Mouse (Mus musculus): ENCODE data around the gene Lta. TPM values are rescaled to one million over a fixed set of nuclear protein-coding genes. Genes with fewer than 3 reads are reported as not detected.

Lta gene
- total RNA-seq (2021), result 1 to 10 TPM in 1 of 2 experiments, under 1 TPM in 1; 0.51 to 1.1 TPM

- intact Hi-C loops (cut with DNase I), result no loop called here
- no peak for DNase-seq (ENCODE audit: extremely low spot score in 1 of 2, low spot score in 2 of 2)
These were observed at the start of gene Lta for GRCm38 (mm10) chr17:35204494-35205379. Gene Lta, minus strand, starts transcription at chr17:35205351.

- DNase-seq (ENCODE audit: extremely low spot score in 1 of 2, low spot score in 2 of 2), result peak in 1 of 2 experiments; percentile 59
- intact Hi-C loops (cut with DNase I), result loop anchor here (5.0 kb wide), 1 partner anchor 38 kb away; no protein-coding TSS in a partner anchor
These were observed 49.3 kb upstream of the Lta start for GRCm38 (mm10) chr17:35254241-35255098.

GRCm38 (mm10) chr17:35253293-35254093, 48.3 kb upstream of the Lta start:
- DNase-seq (ENCODE audit: extremely low spot score in 1 of 2, low spot score in 2 of 2), result no peak
- intact Hi-C loops (cut with DNase I), result no loop called here

- intact Hi-C loops (cut with DNase I), result no loop called here
- no peak for DNase-seq (ENCODE audit: extremely low spot score in 1 of 2, low spot score in 2 of 2)
These were observed 47.6 kb upstream of the Lta start for GRCm38 (mm10) chr17:35252619-35253292.

- intact Hi-C loops (cut with DNase I), result no loop called here
- DNase-seq (ENCODE audit: extremely low spot score in 1 of 2, low spot score in 2 of 2), result no peak
These were observed 46.8 kb upstream of the Lta start for GRCm38 (mm10) chr17:35251981-35252380.

GRCm38 (mm10) chr17:35251162-35251719, 46.1 kb upstream of the Lta start:
- intact Hi-C loops (cut with DNase I), result no loop called here
- no peak for DNase-seq (ENCODE audit: extremely low spot score in 1 of 2, low spot score in 2 of 2)

- no peak for DNase-seq (ENCODE audit: extremely low spot score in 1 of 2, low spot score in 2 of 2)
- intact Hi-C loops (cut with DNase I), result no loop called here
These were observed 45.4 kb upstream of the Lta start for GRCm38 (mm10) chr17:35250348-35251120.

GRCm38 (mm10) chr17:35249451-35250197, 44.5 kb upstream of the Lta start:
- DNase-seq (ENCODE audit: extremely low spot score in 1 of 2, low spot score in 2 of 2), result no peak
- intact Hi-C loops (cut with DNase I), result no loop called here

GRCm38 (mm10) chr17:35248986-35249385, 43.8 kb upstream of the Lta start:
- DNase-seq (ENCODE audit: extremely low spot score in 1 of 2, low spot score in 2 of 2), result no peak
- intact Hi-C loops (cut with DNase I), result no loop called here

- no peak for DNase-seq (ENCODE audit: extremely low spot score in 1 of 2, low spot score in 2 of 2)
- intact Hi-C loops (cut with DNase I), result no loop called here
These were observed 42.0 kb upstream of the Lta start for GRCm38 (mm10) chr17:35247144-35247543.

GRCm38 (mm10) chr17:35245731-35246623, 40.8 kb upstream of the Lta start:
- intact Hi-C loops (cut with DNase I), result no loop called here
- no peak for DNase-seq (ENCODE audit: extremely low spot score in 1 of 2, low spot score in 2 of 2)

- DNase-seq (ENCODE audit: extremely low spot score in 1 of 2, low spot score in 2 of 2), result no peak
- intact Hi-C loops (cut with DNase I), result no loop called here
These were observed 39.8 kb upstream of the Lta start for GRCm38 (mm10) chr17:35244999-35245398.

- intact Hi-C loops (cut with DNase I), result no loop called here
- peak in 1 of 2 experiments; percentile 71 for DNase-seq (ENCODE audit: extremely low spot score in 1 of 2, low spot score in 2 of 2)
These were observed 37.9 kb upstream of the Lta start for GRCm38 (mm10) chr17:35243086-35243485.

- intact Hi-C loops (cut with DNase I), result no loop called here
- DNase-seq (ENCODE audit: extremely low spot score in 1 of 2, low spot score in 2 of 2), result peak; percentile 59 to 80
These were observed 37.1 kb upstream of the Lta start for GRCm38 (mm10) chr17:35242015-35242941.
